Mouse (Mus musculus): ENCODE measurements around the gene BC024978.
A peak's percentile ranks its signal among the peaks of the same experiment; 100 is the strongest.

The BC024978 gene

DNA sequence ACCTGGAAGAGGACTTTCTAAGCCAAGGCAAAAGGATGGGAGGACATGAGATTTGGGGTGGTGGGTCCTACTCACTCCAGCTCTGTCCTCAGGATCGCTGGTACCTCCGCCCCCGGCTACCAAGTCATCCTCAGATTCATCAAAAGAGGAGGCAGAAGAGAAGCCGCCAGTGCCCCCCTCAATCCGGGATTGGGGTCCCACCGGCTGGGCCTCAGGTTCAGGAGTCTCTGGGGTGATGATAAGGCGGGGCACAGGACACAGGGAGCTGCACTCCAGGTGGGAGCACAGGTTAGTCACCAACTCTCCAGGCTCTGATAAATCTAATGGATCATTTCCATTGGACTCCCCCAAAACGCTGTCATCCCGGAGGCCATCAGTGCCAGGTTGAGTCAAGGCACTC lies 31.7 kb downstream of the BC024978 start:
- DNase-seq: no peak

DNA sequence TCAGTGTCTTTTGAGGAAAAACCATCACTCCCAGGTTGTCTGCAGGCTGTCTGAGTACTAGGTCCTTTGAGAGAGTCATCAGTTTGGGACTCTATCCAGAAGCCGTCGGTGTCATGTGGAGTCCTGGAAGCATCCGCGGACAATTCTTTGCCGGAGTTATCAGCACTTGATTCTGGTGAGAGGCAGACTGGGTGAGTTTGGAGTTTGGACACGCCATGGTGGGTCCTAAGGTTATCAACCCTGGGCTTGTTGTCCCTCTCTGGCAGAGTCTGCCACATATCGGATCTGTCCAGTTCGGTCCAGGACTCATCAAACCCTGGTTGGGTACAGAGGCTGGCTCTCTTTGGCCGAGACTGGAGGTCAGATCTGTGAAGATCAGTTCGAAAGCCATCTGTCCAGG lies 32.1 kb downstream of the BC024978 start:
- no peak for DNase-seq

DNA sequence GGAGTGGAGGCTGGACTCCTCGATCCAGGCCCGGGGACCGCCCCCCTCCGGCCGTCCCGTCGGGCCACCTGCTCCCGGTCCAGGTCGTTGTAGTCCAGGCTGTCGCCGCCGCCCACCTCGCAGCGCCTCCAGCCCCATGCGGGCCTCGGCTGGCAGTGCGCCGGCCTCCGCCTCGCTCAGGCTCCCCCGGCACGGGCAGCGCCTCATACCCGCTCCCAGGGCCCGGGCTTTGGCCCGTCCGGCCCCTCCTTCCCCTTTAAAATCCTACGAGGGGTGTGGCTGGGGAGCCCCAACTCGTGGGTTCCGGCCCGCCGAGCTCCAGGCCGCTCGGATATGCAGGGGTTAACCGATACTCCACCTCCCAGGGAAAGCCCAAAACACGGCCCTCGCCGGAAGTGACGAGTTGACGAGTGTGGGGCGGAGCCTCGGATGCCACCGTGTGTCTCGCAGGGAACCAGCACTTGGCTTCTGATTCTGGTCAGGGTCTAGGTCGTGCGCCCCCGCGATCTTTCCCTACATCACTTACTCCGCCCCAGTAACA lies 32.8 kb downstream of the BC024978 start, which contains the start of gene Itpkc:
Gene Itpkc (minus strand): TSS at position 381 of the 541 bp plus-strand sequence.
- peak; percentile 90 for DNase-seq

DNA sequence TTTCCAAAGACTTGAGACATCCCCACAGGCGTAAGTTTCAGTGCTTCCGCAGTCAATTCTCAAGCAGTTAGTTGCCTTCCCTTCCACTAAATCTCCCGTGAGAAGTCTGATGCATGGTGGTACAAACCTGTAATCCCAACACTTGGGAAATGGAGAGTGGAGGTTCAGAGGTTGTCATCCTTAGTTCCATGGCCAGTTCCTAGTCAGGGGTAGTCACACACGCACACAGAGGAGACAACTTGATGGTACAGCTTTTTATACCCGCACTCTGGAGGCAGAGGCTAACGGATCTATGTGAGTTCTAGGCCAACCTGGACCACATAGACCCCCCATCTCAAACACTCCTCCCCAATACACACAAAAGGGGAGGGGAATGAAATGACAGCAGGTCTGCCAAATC lies 33.3 kb downstream of the BC024978 start:
- DNase-seq: no peak

DNA sequence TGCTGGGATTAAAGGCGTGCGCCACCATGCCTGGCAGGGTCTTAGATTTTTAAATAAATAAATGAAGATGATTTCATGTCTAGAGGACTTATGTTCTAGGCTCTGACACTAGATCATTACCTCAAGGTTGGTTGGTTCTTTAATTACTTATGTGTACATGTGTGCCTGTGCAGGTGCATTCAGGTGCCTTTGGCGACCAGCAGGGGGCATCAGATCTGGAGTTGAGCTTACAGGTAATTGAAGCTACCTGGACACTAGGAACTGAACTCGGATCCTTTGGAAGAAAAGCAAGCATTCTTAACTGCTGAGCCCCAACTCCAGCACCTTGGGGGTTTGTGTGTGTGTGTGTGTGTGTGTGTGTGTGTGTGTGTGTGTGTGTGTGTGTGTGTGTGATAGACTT lies 35.2 kb downstream of the BC024978 start:
- no peak for DNase-seq

DNA sequence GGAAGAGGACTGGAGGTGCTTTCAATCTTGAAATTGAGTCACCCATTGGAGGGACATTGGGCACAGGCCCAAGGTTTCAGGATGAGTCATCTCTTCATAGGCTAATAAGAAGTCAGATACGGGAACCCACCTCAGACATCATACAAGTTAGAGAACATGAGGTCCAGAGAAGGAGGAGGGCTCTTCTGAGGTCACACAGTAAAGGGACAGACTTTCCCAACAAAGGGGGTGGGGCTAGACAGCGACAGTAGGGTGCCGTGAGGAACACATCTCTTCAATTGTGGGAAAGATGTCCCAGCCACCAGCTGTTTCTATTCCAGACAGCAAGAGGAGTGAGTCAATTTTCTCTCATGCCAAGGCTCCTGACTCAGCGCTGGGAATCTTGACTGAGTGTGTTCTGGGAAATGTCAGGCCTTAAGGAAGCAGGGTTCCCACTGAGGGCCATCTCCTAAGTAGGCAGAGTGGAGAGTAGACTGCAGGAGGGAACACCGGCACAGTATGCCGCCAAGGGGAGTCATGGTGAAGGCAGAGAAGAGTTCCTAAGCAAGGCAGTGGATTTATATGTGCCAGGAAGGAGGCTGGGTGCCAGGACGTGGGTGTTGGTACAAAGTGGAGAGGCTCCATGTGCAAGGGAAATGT lies 36.2 kb downstream of the BC024978 start:
- no peak for DNase-seq

DNA sequence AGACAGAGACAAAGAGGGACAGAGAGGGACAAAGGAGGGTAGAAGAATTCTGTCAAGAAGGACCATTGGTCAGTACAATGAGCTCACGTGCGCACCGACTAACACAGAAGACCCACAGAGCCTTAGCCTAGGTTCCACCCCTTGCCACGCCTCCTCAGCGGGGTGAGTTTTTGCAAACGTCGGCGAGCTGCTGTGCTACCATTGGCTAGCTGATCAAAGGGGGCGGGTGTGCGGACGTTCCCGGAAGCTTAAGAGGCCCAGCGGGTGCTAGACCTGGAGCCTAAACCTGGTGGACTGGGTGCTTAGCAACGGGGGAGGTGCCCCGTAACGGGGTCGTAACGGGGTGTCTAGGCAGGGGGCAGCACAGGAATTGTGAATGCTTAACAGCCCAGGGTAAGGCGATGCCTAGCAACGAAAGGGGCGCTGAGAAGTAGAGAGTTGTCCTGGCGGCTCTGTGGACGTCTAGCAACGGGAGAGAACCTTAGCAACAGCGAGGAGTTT lies 37.2 kb downstream of the BC024978 start, which contains the start of gene Coq8b:
Gene Coq8b (plus strand): TSS at position 243 of the 501 bp plus-strand sequence.
- peak; percentile 93 for DNase-seq

DNA sequence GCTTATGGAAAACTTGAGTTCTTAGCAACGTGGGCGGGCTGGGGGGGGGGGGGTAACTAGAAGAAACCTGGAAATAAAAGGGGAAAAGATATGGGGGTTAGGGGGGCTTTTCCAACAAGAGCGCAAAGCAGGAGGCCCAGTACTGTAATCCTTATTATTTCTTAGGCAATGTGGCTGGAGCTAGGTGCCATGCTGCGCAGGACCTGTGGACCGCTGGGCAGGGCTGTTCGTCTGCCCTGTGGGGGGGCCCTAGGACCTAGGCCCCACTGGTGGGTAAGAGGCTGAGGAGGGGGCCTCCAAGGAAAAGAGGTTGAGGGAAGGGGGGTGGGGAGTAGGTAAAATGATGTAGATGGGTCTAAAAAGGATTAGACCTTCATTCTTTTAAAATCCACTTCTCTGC lies 37.7 kb downstream of the BC024978 start:
- DNase-seq: no peak

DNA sequence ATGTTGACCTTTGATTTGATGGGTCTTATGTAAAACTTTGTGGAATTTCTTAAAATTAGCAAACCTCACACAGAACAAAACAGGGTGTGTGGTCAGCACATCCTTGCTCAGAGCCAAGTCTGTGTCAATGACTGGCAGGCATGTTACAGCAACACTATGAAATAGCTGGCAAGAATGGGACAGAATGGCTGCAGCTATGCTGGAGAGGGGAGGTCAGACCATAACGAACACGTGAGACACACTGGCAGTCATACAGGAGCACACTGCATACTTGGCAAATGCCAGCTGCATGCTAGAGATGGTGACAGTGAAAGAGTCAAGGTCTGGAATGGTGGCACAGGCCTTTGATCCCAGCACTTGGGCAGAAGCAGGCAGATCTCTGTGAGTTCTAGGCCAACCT lies 40.1 kb downstream of the BC024978 start:
- DNase-seq: no peak

DNA sequence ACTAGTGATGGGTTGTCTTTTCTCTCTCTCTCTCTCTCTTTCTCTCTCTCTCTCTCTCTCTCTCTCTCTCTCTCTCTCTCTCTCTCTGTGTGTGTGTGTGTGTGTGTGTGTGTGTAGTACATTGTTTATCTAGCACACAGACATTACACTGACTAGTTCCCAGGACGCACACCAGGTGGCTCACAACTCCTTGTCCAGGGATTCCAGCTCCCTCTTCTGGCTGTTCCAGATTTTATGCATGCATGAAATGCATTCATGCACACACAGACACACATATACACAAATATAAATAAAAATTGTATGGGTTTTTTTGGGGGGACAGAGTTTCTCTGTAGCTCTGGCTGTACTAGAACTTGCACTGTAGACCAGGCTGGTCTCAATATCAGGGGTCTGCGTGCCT lies 41.9 kb downstream of the BC024978 start:
- no peak for DNase-seq

DNA sequence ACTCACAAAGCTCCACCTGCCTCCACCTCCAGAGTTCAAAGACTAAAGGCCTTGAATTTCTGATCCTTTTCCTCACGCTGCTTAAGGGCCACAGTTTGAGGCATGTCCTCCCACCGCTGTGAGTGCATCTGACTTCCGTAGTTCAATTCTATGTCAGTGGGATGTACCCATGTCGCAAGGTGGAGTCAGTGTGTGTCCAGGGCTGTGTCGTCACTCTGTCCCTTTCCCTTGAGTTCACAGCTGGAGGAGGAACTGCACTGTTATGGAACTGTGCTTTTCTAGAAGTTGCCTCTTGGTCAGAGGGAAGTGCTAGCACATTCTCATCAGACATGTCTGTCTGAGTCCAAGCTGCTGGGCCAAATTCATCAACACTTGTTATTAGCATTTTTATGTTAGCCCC lies 43.0 kb downstream of the BC024978 start:
- no peak for DNase-seq

DNA sequence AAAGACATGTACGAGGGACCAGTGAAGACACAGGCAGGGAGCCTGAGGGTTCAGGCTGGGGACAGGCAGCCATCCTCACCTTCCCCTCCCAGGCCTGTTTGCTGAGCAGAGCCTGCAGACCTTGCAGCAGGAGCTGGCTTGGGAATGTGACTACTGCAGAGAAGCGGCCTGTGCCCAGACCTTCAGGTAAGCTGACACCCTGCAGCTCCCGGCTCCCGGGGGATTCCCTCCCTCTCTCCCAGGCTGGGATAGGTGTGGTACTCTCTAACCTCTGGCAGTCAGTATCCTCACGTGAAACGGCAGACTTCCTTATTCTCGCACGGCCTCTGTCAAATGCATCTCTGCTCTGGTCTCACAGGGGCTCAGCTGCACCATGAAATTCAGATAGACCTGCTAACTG lies 47.6 kb downstream of the BC024978 start:
- DNase-seq: no peak

DNA sequence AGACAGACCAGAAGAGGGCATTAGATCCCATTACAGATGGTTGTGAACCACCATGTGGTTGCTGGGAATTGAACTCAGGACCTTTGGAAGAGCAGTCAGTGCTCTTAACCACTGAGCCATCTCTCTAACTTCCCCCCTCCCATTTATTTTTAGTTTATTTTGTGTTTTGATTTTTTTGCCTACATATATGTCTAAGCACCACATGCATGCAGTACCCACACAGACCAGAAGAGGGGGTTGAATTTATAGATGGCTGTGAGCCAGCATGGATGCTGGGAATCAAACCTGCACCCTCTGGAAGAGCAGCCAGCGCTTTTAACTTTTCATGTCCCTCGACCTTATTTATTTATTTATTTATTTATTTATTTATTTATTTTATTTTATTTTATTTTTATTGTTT lies 48.5 kb downstream of the BC024978 start:
- DNase-seq: peak; percentile 22

DNA sequence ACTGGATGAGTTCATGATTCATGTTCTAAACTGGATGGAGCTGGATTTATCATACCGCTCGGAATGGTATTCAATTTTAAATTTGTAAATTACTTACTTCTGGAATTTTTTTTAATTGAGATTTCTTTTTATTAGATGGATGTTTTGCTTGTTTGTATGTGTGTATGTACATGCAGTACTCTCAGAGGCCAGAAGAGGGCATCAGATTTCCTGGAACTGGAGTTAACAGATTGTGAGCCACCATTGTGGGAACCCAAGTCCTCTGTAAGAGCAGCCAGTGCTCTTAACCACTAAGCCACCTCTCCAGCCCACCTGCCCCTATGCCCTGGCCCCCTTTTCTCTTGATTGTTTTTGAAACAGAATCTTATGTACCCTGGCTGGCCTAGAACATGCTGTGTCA lies 53.6 kb downstream of the BC024978 start:
- peak; percentile 36 for DNase-seq

DNA sequence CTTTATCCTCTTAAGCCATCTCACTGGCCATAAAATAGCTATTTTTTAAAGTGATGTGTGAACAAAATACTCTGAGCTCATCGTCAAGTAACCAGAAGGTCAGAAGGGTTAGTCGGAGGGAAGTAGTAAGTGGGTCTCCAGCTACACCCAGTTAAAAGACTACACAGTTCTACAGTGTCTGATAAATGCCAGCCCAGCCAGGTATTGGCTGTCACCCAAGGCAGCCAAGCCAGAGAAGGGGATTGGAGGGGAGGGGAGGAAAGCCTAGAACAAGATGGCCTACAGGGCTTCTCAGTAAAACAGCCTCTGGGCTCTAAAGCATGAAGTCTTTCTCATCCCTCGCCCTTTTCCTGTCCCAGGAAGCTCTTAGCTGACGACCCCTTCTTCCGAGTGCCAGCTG lies 54.3 kb downstream of the BC024978 start:
- no peak for DNase-seq

DNA sequence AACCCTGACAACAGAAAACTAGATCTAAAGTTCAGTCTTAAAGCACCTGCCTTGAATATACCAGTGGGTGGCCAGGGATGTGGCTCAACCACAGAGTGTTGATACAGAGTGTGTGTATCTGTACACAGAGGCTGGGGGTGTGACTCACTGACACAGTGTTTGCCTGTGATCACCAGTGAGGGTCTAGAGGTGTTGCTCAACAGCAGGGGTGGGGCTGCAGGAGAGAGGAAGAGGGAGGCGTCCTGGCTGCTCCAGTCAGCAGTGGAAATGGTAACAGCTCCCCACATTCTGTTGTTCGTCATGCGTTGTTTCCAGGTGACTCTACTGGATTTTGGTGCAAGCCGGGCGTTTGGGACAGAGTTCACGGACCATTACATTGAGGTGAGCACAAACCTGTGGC lies 56.4 kb downstream of the BC024978 start:
- no peak for DNase-seq

DNA sequence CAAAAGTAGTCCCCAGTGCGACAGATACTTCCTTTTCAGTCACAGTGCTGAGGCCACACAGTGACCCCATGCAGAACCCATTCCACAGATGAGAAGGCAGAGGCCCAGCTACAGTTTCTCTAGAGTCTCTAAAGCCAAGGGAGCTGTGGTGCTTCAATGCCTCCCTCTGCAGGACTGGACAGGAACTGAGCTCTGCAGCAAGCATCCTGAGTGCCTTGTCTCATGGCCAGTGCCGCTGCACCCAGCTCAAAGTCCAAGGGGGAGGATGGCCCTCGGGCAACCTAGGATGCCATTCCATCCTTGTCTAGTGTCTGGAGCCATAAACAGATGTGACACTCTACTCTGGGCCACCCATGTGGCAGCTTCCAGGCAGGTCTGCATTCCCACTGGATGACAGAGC lies 60.1 kb downstream of the BC024978 start:
- no peak for DNase-seq

DNA sequence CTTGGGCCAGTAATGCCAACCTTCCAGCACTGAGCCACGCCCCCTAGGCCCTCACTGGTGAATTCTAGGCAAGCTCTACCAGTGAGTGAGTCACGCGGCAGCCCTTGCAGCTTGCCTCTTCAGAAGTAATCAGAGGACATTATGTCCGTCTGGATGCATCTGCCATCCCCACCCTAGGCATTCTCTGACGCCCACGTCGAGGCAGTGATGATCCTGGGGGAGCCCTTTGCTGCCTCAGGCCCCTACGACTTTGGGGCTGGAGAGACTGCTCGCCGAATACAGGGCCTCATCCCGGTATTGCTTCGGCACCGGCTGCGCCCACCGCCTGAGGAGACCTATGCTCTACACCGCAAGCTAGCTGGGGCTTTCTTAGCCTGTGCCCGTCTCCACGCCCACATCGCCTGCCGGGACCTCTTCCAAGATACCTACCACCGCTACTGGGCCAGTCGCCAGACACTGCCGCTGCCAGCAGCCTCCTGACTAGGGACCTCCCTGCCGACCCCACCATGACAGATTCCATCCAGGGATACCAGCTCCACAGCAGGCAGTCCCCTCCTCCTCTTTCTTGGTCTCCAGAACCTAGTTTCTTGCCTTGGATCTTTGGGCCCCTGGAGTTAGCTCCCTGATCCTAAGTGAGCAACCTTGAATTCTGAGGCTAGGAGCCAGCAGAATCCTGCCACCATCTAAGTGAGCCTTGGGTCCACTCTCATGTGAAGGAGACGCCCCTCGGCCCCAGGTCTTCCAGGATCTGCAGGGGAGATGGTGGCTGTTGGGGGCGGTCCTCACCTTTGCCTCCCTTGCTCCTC lies 61.7 kb downstream of the BC024978 start:
- DNase-seq: no peak

DNA sequence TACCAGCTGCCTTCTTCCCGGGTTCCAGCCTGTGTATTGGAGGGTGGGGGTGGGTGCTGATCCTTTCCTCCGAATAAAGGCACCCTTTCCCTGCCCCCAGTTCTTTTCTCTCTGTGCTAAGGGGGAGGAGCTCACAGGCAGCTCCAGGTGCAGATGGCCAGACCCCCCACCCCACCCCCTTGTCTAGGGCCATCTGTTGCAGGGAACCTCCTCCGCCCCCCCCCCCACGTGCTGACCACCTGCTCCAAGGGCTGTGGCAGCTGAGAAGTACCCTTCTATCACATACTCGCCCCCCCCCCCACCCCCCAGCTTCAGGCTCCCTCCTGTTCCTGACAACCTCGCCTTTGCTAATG lies 62.2 kb downstream of the BC024978 start:
- no peak for DNase-seq

DNA sequence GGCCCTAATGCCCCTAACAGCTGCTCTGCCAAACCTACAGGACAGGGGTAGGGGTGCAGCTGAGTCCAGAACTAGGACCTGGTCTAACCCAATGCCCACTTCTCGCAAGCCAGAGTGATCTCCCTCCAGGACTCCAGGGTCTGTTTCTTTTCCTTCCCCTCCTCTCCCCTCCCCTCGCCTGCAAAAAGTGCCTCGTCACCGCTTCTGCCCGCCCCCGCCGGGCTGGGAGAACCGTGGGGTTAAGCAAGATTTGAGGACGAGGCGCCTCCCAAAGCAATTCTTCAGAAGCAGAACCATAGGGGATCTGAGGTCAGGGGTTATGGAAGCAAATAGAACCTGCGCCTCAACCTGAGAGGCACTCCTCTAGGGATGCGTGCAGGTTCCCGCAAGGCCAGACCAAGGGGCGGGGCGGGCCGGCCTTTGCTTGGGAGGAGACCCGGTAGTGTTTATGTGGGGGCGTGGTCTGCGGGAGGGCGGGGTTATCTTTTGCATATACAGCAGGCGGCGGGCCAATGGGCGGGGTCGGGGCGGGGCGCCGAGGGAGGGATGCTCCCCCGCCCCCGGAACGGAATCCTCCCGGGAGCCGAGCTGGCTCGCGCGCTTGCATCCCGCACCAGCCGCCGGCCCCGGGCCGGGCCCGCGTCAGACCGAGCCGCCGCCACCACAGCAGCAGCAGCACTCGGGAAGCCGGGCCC lies 62.8 kb downstream of the BC024978 start, which contains the start of gene Numbl:
Gene Numbl (plus strand): TSS at position 229 of the 695 bp plus-strand sequence.
- peak; percentile 91 for DNase-seq

DNA sequence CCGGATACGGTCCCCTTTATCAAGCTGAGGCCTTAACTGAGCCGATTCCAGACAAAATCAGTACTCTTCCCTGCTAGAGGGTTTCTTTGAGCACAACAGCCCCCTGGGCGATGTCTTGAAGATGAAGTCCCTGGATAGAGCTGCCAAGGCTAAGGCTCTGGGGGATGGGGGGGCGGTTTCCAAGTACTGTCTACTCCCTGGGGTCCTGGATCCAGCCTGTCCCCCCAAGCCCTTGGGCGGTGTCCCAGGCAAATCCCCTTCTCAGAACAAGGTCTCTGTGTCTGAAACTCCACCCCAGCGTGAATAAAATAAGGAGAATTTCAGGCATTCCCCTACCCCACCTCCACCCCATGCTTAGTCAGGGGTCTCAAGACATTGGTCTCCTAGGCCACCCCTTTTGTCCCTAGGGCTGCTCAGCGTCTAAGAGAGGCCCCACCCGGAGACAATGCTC lies 63.7 kb downstream of the BC024978 start:
- DNase-seq: no peak

DNA sequence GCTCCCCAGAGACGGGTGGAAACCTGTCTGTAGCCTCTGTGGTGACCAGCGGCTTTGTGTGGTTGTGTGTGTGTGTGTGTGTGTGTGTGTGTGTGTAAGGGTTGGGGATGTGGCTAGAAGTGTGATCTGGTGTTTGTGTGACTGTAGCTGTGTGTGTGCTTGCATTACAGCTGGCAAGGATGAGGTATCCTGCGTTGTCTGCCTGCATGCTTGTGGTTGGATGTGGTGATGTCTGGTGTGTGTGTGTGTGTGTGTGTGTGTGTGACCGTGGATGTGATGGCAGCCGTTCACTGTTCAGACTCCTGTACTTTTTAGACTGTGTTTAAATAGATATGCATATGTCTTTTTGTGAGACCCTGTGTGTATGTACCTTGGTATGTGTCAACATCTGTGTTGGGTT lies 64.2 kb downstream of the BC024978 start:
- no peak for DNase-seq
